Mouse (Mus musculus) bone marrow macrophage, adult 2 months (primary cell): Measurements from ENCODE around the gene Zbed4.

Experiments
- CTCF ChIP-seq: IDR thresholded peaks from 2 replicates; pipeline ENCODE4 v1.5.1; 2012; ENCODE audit warnings: low read depth, mild to moderate bottlenecking, low read length, moderate library complexity
- POLR2A ChIP-seq: IDR thresholded peaks from 2 replicates; pipeline ENCODE4 v1.6.1; 2012; ENCODE audit warnings: mild to moderate bottlenecking, low read depth, low read length, borderline replicate concordance

- no peak for TF ChIP-seq CTCF
- no peak for TF ChIP-seq POLR2A
Measured at GRCm38 (mm10) chr15:88813262-88813661, 61.8 kb downstream of the Zbed4 start.
